Mouse (Mus musculus): Measurements from ENCODE around the gene Hnrnph1. TPM values are rescaled to one million over a fixed set of nuclear protein-coding genes. Genes with fewer than 3 reads are reported as not detected.
A peak's percentile ranks its signal among the peaks of the same experiment; 100 is the strongest.

The Hnrnph1 gene
- polyA plus RNA-seq, 1 experiment from 2014 or later: 367 TPM

- Histone ChIP-seq H3K27ac (peak within 1 kb of the TSS; percentile 96), H3K9me3 (no peaks in the 10 kb centered on the region), H3K36me3 (no peaks in the 10 kb centered on the region), H3K27me3 (ENCODE audit: insufficient read depth, poor library complexity, severe bottlenecking) (peaks cover 4% of the 10 kb centered on the region; the same call in 1 of the 2 replicates), H3K4me3 (peak within 1 kb of the TSS; percentile 73), H3K4me1 (0 out of 2 replicates have a peak, but pooled peaks cover 4% of the 10 kb centered on the region)
- WGBS: under 1% methylated on average over 90 of the region's 90 CpGs
- DNase-seq (ENCODE audit: low spot score): peak; percentile 93
These were observed 53.7 kb downstream of the Hnrnph1 start, which contains the start of gene Rufy1 for GRCm38 (mm10) chr11:50430277-50431133. Gene Rufy1 (minus strand): TSS chr11:50431125.

- 25% methylated on average over 32 of the region's 32 CpGs for WGBS
- H3K9me3 ChIP-seq: no peaks in the 10 kb centered on the region
- H3K27ac ChIP-seq: peak overlapping the region; percentile 96
- no peaks in the 10 kb centered on the region for H3K36me3 ChIP-seq
- H3K27me3 ChIP-seq (ENCODE audit: insufficient read depth, poor library complexity, severe bottlenecking): peaks cover 4% of the 10 kb centered on the region; the same call in 1 of the 2 replicates
- DNase-seq (ENCODE audit: low spot score): no peak
- H3K4me3 ChIP-seq: peak overlapping the region; percentile 73
- 0 out of 2 replicates have a peak, but pooled peaks cover 4% of the 10 kb centered on the region for H3K4me1 ChIP-seq
These were observed 54.6 kb downstream of the Hnrnph1 start for GRCm38 (mm10) chr11:50431134-50432068.

- H3K4me3 ChIP-seq: no peak overlapping the region
- 78% methylated on average over 3 of the region's 3 CpGs for WGBS
- H3K36me3 ChIP-seq: no peaks in the 10 kb centered on the region
- no peaks in the 10 kb centered on the region for H3K9me3 ChIP-seq
- H3K27ac ChIP-seq: no peak overlapping the region
- no peak for DNase-seq (ENCODE audit: low spot score)
- H3K4me1 ChIP-seq: 0 out of 2 replicates have a peak, but pooled peaks cover 4% of the 10 kb centered on the region
- peaks cover 4% of the 10 kb centered on the region; the same call in 1 of the 2 replicates for H3K27me3 ChIP-seq (ENCODE audit: insufficient read depth, poor library complexity, severe bottlenecking)
These were observed 55.3 kb downstream of the Hnrnph1 start for GRCm38 (mm10) chr11:50432069-50432440.

- Histone ChIP-seq H3K36me3 (no peaks in the 10 kb centered on the region), H3K9me3 (no peaks in the 10 kb centered on the region), H3K4me3 (no peak overlapping the region), H3K4me1 (0 out of 2 replicates have a peak, but pooled peaks cover 4% of the 10 kb centered on the region), H3K27me3 (ENCODE audit: insufficient read depth, poor library complexity, severe bottlenecking) (peaks cover 4% of the 10 kb centered on the region; the same call in 1 of the 2 replicates), H3K27ac (no peak overlapping the region)
- WGBS: 86% methylated on average over 5 of the region's 5 CpGs
- DNase-seq (ENCODE audit: low spot score): no peak
These were observed 56.1 kb downstream of the Hnrnph1 start for GRCm38 (mm10) chr11:50432896-50433295.

MicroRNA genes within 50 kb of the gene (microRNA counts, 519-probe panel; counts per million panel counts)
- 5,127 counts per million, percentile 41 among the panel's probes with 10 or more counts for microRNA mmu-miR-804

Small RNAs within 50 kb of the gene (microRNA-seq; reads per million reads assigned to microRNA genes)
- not detected for gene Mir804

Other genes starting within 250 kb of the Hnrnph1 start
- gene Tbc1d9b, start 245.6 kb upstream of the Hnrnph1 start, polyA plus RNA-seq (2016; fragmentation: Nextera tagmentation; extraction: Ambion mirVana): 29.5 and 36.5 TPM in 2 replicates
- gene Mrnip, start 202.5 kb upstream of the Hnrnph1 start, polyA plus RNA-seq (2016; fragmentation: Nextera tagmentation; extraction: Ambion mirVana): 15.6 and 21.7 TPM in 2 replicates
- 193 TPM in 2 replicates for gene Sqstm1, start 166.2 kb upstream of the Hnrnph1 start, polyA plus RNA-seq (2016; fragmentation: Nextera tagmentation; extraction: Ambion mirVana)
- 17.3 and 20.1 TPM in 2 replicates for gene Mgat4b, start 166.1 kb upstream of the Hnrnph1 start, polyA plus RNA-seq (2016; fragmentation: Nextera tagmentation; extraction: Ambion mirVana)
- 0.42 and 0.60 TPM in 2 replicates for gene Ltc4s, start 138.4 kb upstream of the Hnrnph1 start, polyA plus RNA-seq (2016; fragmentation: Nextera tagmentation; extraction: Ambion mirVana)
- gene Maml1, start 84.7 kb upstream of the Hnrnph1 start, polyA plus RNA-seq (2016; fragmentation: Nextera tagmentation; extraction: Ambion mirVana): 3.3 and 4.7 TPM in 2 replicates
- gene Canx, start 51.3 kb upstream of the Hnrnph1 start, polyA plus RNA-seq (2016; fragmentation: Nextera tagmentation; extraction: Ambion mirVana): 354 and 363 TPM in 2 replicates
- 0.39 TPM in 1 of 2 replicates, not detected in the other for gene Cby3, start 22.5 kb upstream of the Hnrnph1 start, polyA plus RNA-seq (2016; fragmentation: Nextera tagmentation; extraction: Ambion mirVana)
- gene Rufy1, start 54.1 kb downstream of the Hnrnph1 start, polyA plus RNA-seq (2016; fragmentation: Nextera tagmentation; extraction: Ambion mirVana): 16.6 and 18.3 TPM in 2 replicates
- 1.4 and 3.9 TPM in 2 replicates for gene Adamts2, start 225.1 kb downstream of the Hnrnph1 start, polyA plus RNA-seq (2016; fragmentation: Nextera tagmentation; extraction: Ambion mirVana)